Mouse (Mus musculus): ENCODE measurements at regions not wholly inside any gene's neighbourhood (a gene's known extent, or its start where the extent isn't known, plus 50 kb on each side); places are given as distances from the start of the nearest gene placed in this dataset.

- TF ChIP-seq POLR2A (IDR thresholded peaks at IDR 0.05; ENCODE audit: borderline replicate concordance, insufficient read depth, low read length) (no peak), CTCF (IDR thresholded peaks at IDR 0.05; ENCODE audit: borderline replicate concordance, insufficient read depth, low read depth, low read length) (no peak)
These were observed 877.1 kb downstream of the Rapgef2 start for GRCm38 (mm10) chr3:78409237-78409636.

Measured in cerebellum, adult 2 months (tissue).